ENCODE assay signal across 8 mouse cellular contexts in the genomic region with DNA sequence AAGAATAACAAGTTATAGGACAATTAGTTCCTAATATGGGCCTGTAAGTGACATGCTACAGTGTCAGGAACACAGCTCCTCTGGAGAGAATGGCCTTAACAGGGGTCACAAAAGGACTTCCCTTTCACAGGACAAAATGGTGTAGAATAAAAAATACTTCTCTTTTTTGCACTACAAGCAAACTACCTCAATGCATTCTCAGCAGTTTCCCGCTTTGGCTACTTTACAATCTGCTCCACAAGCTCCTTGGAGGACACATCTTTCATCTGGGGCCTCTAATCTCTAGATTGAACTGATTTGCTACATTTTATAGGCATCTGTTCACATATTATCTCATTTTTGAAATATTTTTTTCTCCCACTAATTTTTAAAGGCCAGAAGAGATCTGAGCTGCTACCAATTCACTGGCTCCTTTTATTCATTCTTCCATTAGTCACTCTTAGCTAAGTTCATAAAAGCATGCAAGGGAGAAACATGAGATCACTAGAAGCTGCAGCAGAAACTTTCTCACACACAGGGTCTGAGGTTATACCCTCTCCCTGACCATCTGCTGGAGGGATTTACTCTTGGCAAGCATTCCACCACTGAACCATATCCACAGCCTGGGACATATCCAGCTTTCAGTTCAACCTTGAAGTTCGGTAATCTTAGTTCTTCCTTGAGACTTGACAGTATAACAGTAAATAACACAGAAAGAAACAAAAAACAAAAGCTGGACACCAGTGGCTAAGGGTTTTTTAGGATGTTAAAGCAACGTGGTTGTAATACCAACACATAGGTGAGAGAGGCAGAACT. TPM values are rescaled to one million over a fixed set of nuclear protein-coding genes. Genes with fewer than 3 reads are reported as not detected.
DNase-seq lines count a peak whose midpoint lies in the region; ATAC-seq lines count a peak whose summit lies in the region.
"Had no signal": no experiment of that assay in that cellular context is flagged by ENCODE, and none has a peak within 500 bp of the region (broad histone marks: within the 10 kb centered on the region; RNA-seq: fewer than 3 reads in every experiment).

No protein-coding gene starts in this region.

- H3K4me2 ChIP-seq in lung, embryonic 16.5 days (ENCODE audit: low read depth, low read length), result peak overlapping the region; percentile 71
- H3K4me2 ChIP-seq in limb, embryonic 13.5 days (replicated peaks), result peak overlapping the region; percentile 68
- peak overlapping the region; percentile 59 for H3K4me2 ChIP-seq in stomach, embryonic 15.5 days

- peaks cover 6% of the 10 kb centered on the region for H3K36me3 ChIP-seq in lung, embryonic 16.5 days (ENCODE audit: control insufficient read depth, insufficient read depth, low read length)
- H3K36me3 ChIP-seq in limb, embryonic 13.5 days, result peaks cover 16% of the 10 kb centered on the region
- H3K36me3 ChIP-seq in stomach, embryonic 15.5 days, result no peaks in the 10 kb centered on the region; the same call in 1 of the 2 replicates

- no peak overlapping the region for H3K27ac ChIP-seq in lung, embryonic 16.5 days (ENCODE audit: low read length)
- H3K27ac ChIP-seq in limb, embryonic 13.5 days, result no peak overlapping the region
- no peak overlapping the region for H3K27ac ChIP-seq in stomach, embryonic 15.5 days

- H3K27me3 ChIP-seq in lung, embryonic 16.5 days (ENCODE audit: control insufficient read depth, insufficient read depth, low read depth, low read length), result no peaks in the 10 kb centered on the region
- no peaks in the 10 kb centered on the region for H3K27me3 ChIP-seq in limb, embryonic 13.5 days
- H3K27me3 ChIP-seq in stomach, embryonic 15.5 days (replicated peaks), result no peaks in the 10 kb centered on the region

- H3K4me3 ChIP-seq in lung, embryonic 16.5 days (ENCODE audit: low read length), result peak overlapping the region; percentile 92
- H3K4me3 ChIP-seq in limb, embryonic 13.5 days, result peak overlapping the region; percentile 79
- H3K4me3 ChIP-seq in stomach, embryonic 15.5 days (replicated peaks), result peak overlapping the region; percentile 84; the same call in 1 of the 2 replicates

- no peak for ATAC-seq in lung, embryonic 16.5 days (ENCODE audit: low read depth)
- no peak for ATAC-seq in limb, embryonic 13.5 days (ENCODE audit: low FRiP score, low read depth)
- no peak for ATAC-seq in stomach, embryonic 15.5 days (ENCODE audit: insufficient read depth, low FRiP score, low read depth)

- no peak overlapping the region; the same call in 1 of the 2 replicates for H3K9ac ChIP-seq in lung, embryonic 16.5 days (ENCODE audit: low read length)
- peak overlapping the region; percentile 84; the same call in 1 of the 2 replicates for H3K9ac ChIP-seq in limb, embryonic 13.5 days
- H3K9ac ChIP-seq in stomach, embryonic 15.5 days, result no peak overlapping the region

- H3K4me1 ChIP-seq in lung, embryonic 16.5 days (replicated peaks; ENCODE audit: control insufficient read depth, insufficient read depth, low read length), result peaks cover 10% of the 10 kb centered on the region
- peaks cover 24% of the 10 kb centered on the region for H3K4me1 ChIP-seq in limb, embryonic 13.5 days
- H3K4me1 ChIP-seq in stomach, embryonic 15.5 days, result no peaks in the 10 kb centered on the region

- 0 out of 2 replicates have a peak, but pooled peaks cover 2% of the 10 kb centered on the region for H3K9me3 ChIP-seq in lung, embryonic 16.5 days (ENCODE audit: control insufficient read depth, low read length)
- peaks cover 6% of the 10 kb centered on the region for H3K9me3 ChIP-seq in limb, embryonic 13.5 days
- H3K9me3 ChIP-seq in stomach, embryonic 15.5 days, result no peaks in the 10 kb centered on the region

- WGBS in lung, embryonic 16.5 days, result 57% methylated on average over 3 of the region's 3 CpGs
- 62% methylated on average over 3 of the region's 3 CpGs for WGBS in limb, embryonic 13.5 days
- WGBS in stomach, embryonic 15.5 days, result 58% methylated on average over 3 of the region's 3 CpGs

- no peak for DNase-seq in lung, postnatal 4 days
- DNase-seq in fibroblast of lung, adult 2 months (ENCODE audit: low read depth), result peak; percentile 36
- DNase-seq in right cerebral cortex, adult 18-20 months, result no peak
- no peak for DNase-seq in cerebellum, adult 18-20 months
- DNase-seq: cerebellum, adult 11-12 months had no signal

RNA-seq across cellular contexts. Expression of a gene that starts 1.8 kb away (rescaled TPM):
- polyA plus RNA-seq in lung, embryonic 16.5 days (2015; fragmentation: Nextera tagmentation; extraction: Ambion mirVana), result 15.3 and 15.6 TPM in 2 replicates
- polyA plus RNA-seq in limb, embryonic 13.5 days (2015; fragmentation: Nextera tagmentation; extraction: Ambion mirVana), result 18.7 and 20.3 TPM in 2 replicates
- polyA plus RNA-seq in stomach, embryonic 15.5 days (2015; fragmentation: Nextera tagmentation; extraction: Ambion mirVana), result 9.6 and 10.1 TPM in 2 replicates
